Mouse (Mus musculus) midbrain, embryonic 12.5 days (tissue): ENCODE data around the gene Ccdc57. TPM values are rescaled to one million over a fixed set of nuclear protein-coding genes. Genes with fewer than 3 reads are reported as not detected.
A peak's percentile ranks its signal among the peaks of the same experiment; 100 is the strongest.

Experiments
- ATAC-seq: fragments of 200-750 bp; cut with Nextera tagmentation; 2 replicates; pipeline ENCODE4 v1.8.0; 2017; ENCODE audit warnings: low read depth, moderate TSS enrichment, moderate library complexity; ENCODE audit not compliant: low FRiP score
- H3K27ac ChIP-seq: fragments of 300-500 bp; sonication (generic); replicated peaks from 2 replicates; pipeline ENCODE4 v1.5.1; 2016; ENCODE audit warnings: mild to moderate bottlenecking
- H3K27me3 ChIP-seq: fragments of 300-500 bp; sonication (generic); 2 replicates; pipeline ENCODE4 v1.6.1; 2016; ENCODE audit warnings: mild to moderate bottlenecking
- H3K36me3 ChIP-seq: fragments of 300-500 bp; sonication (generic); 2 replicates; pipeline ENCODE4 v1.6.1; 2016
- H3K4me1 ChIP-seq: fragments of 300-500 bp; sonication (generic); 2 replicates; pipeline ENCODE4 v1.6.1; 2016
- H3K4me2 ChIP-seq: fragments of 300-500 bp; sonication (generic); replicated peaks from 2 replicates; pipeline ENCODE4 v1.6.1; 2016; ENCODE audit warnings: mild to moderate bottlenecking, moderate library complexity
- H3K4me3 ChIP-seq: fragments of 300-500 bp; sonication (generic); 2 replicates; pipeline ENCODE4 v1.5.1; 2016; ENCODE audit warnings: mild to moderate bottlenecking
- H3K9ac ChIP-seq: fragments of 300-500 bp; sonication (generic); replicated peaks from 2 replicates; pipeline ENCODE4 v1.6.1; 2016; ENCODE audit warnings: mild to moderate bottlenecking, moderate library complexity
- H3K9me3 ChIP-seq: fragments of 300-500 bp; sonication (generic); 2 replicates; pipeline ENCODE4 v1.6.1; 2016; ENCODE audit warnings: mild to moderate bottlenecking
- WGBS: fragments of 180-500 bp; shearing (Covaris S2); methylation state at CpG from one replicate; pipeline ENCODE4 v1.1.7; 2016; 5-methylcytosine and 5-hydroxymethylcytosine counted together
- polyA plus RNA-seq: library from polyadenylated mRNA; unstranded; fragments of >200 nt; fragmentation: Nextera tagmentation; extraction: Ambion mirVana; gene quantifications from 2 replicates; pipeline ENCODE4 v1.2.1, GENCODE M21; 2016

The Ccdc57 gene
- polyA plus RNA-seq, 1 experiment from 2014 or later, result 6.3 TPM

- H3K9me3 ChIP-seq, result no peaks in the 10 kb centered on the region
- no peak overlapping the region for H3K4me2 ChIP-seq
- no peak for ATAC-seq
- no peaks in the 10 kb centered on the region for H3K27me3 ChIP-seq
- WGBS, result 93% methylated on average over 13 of the region's 13 CpGs
- no peak overlapping the region for H3K27ac ChIP-seq
- no peak overlapping the region for H3K9ac ChIP-seq
- H3K4me1 ChIP-seq, result no peaks in the 10 kb centered on the region
- H3K4me3 ChIP-seq, result no peak overlapping the region
- peaks cover 90% of the 10 kb centered on the region for H3K36me3 ChIP-seq
These were observed 29.5 kb upstream of the Ccdc57 start for GRCm38 (mm10) chr11:120962050-120962771.

- WGBS, result 85% methylated on average over 7 of the region's 7 CpGs
- Histone ChIP-seq H3K4me2 (no peak overlapping the region), H3K4me1 (no peaks in the 10 kb centered on the region), H3K27me3 (no peaks in the 10 kb centered on the region), H3K9me3 (no peaks in the 10 kb centered on the region), H3K36me3 (peaks cover 90% of the 10 kb centered on the region), H3K9ac (no peak overlapping the region), H3K27ac (no peak overlapping the region), H3K4me3 (no peak overlapping the region)
- ATAC-seq, result no peak
These were observed 28.9 kb upstream of the Ccdc57 start for GRCm38 (mm10) chr11:120961594-120961993.

GRCm38 (mm10) chr11:120960248-120960647, 27.6 kb upstream of the Ccdc57 start:
- Histone ChIP-seq H3K27ac (no peak overlapping the region), H3K9me3 (no peaks in the 10 kb centered on the region), H3K4me3 (no peak overlapping the region), H3K9ac (no peak overlapping the region), H3K27me3 (no peaks in the 10 kb centered on the region), H3K4me2 (no peak overlapping the region), H3K4me1 (no peaks in the 10 kb centered on the region), H3K36me3 (peaks cover 89% of the 10 kb centered on the region)
- 52% methylated on average over 1 of the region's 1 CpGs for WGBS
- ATAC-seq, result no peak

- Histone ChIP-seq H3K9me3 (no peaks in the 10 kb centered on the region), H3K36me3 (peaks cover 82% of the 10 kb centered on the region), H3K4me1 (no peaks in the 10 kb centered on the region), H3K9ac (no peak overlapping the region), H3K27me3 (no peaks in the 10 kb centered on the region), H3K4me3 (no peak overlapping the region), H3K27ac (0 out of 2 replicates have a peak overlapping the region, but pooled peaks have one; percentile 15), H3K4me2 (no peak overlapping the region)
- 87% methylated on average over 3 of the region's 3 CpGs for WGBS
- no peak for ATAC-seq
These were observed 26.9 kb upstream of the Ccdc57 start for GRCm38 (mm10) chr11:120959564-120959963.

DNA sequence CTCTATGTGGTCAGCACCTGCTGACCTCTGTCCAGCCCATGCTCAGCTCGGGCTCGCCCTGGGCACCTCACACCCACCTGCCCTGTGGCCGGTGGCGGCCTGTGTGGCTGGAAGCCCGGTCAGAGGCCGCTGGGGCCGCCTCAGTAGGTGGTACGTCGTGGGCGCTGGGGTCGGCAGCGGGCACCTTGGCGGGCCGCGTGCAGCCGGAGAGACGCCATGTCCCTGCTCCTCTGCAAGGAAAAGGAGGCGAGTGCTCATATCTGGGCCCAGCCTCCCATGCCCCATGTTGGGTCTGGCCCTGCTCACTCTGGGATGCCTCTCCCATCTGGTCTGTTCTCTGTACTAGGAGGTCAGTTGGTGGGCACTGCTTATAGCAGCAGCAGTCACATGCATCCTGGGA, 26.4 kb upstream of the Ccdc57 start:
- H3K9me3 ChIP-seq, result no peaks in the 10 kb centered on the region
- no peak overlapping the region for H3K4me2 ChIP-seq
- H3K4me3 ChIP-seq, result no peak overlapping the region
- peaks cover 77% of the 10 kb centered on the region for H3K36me3 ChIP-seq
- H3K4me1 ChIP-seq, result no peaks in the 10 kb centered on the region
- peak overlapping the region; percentile 39; the same call in 1 of the 2 replicates for H3K27ac ChIP-seq
- H3K9ac ChIP-seq, result no peak overlapping the region
- 89% methylated on average over 16 of the region's 18 CpGs for WGBS
- no peak for ATAC-seq
- no peaks in the 10 kb centered on the region for H3K27me3 ChIP-seq

DNA sequence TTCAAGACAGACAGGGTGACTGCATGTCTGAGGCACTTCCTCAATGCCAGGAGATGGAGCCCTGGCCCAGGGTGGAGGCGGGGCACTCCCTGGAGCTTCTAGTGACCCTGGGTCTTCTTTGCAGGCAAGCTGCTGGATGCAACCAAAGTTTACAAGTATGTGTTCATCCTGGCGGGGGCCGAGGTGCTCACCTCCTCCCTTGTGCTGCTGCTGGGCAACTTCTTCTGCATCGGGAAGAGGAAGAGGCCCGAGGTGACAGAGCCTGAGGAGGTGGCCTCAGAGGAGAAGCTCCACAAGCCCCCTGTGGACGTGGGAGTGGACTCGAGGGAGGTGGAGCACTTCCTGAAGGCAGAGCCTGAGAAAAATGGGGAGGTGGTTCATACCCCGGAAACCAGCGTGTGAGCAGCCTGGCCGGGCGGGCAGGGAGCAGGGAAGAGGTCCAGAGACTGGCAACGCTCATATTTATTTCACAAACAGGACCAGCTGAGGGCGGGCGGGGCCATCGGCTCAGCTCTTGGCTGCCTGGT, 25.1 kb upstream of the Ccdc57 start:
- no peaks in the 10 kb centered on the region for H3K27me3 ChIP-seq
- no peak overlapping the region for H3K4me3 ChIP-seq
- ATAC-seq, result no peak
- H3K27ac ChIP-seq, result peak overlapping the region; percentile 39; the same call in 1 of the 2 replicates
- WGBS, result 78% methylated on average over 15 of the region's 15 CpGs
- H3K9ac ChIP-seq, result no peak overlapping the region
- H3K36me3 ChIP-seq, result peaks cover 64% of the 10 kb centered on the region
- H3K9me3 ChIP-seq, result no peaks in the 10 kb centered on the region
- H3K4me2 ChIP-seq, result no peak overlapping the region
- H3K4me1 ChIP-seq, result no peaks in the 10 kb centered on the region; the same call in 1 of the 2 replicates

DNA sequence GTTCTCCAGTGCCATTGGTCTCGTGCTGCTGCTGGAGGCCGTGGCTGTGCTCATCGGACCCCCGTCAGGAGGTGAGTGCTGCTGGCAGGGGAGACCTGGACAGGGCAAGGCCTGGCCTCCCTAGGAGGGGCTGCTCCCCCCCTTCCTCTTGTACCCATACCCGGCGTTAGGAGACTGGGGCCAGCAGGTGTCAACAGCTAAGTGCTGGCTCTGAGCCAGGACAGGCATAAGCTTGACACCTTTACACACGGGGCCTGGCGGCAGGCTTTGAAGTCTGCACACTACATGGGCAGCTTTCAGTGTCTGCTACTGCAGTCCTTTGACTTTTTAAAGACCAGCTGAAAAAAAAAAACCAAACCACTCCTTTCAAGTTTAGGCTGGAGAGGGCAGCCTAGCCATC, 24.4 kb upstream of the Ccdc57 start:
- peaks cover 57% of the 10 kb centered on the region for H3K36me3 ChIP-seq
- no peak for ATAC-seq
- WGBS, result 84% methylated on average over 8 of the region's 8 CpGs

GRCm38 (mm10) chr11:120955701-120956100, 23.0 kb upstream of the Ccdc57 start:
- Histone ChIP-seq H3K36me3 (peaks cover 45% of the 10 kb centered on the region), H3K4me2 (no peak overlapping the region), H3K4me3 (no peak overlapping the region), H3K9ac (no peak overlapping the region), H3K9me3 (no peaks in the 10 kb centered on the region), H3K27me3 (no peaks in the 10 kb centered on the region), H3K27ac (no peak overlapping the region), H3K4me1 (peaks cover 14% of the 10 kb centered on the region)
- ATAC-seq, result no peak
- 90% methylated on average over 8 of the region's 8 CpGs for WGBS

More for the DNA sequence above, 24.4 kb upstream of the Ccdc57 start:
- H3K4me1 ChIP-seq, result peaks cover 2% of the 10 kb centered on the region
- no peak overlapping the region for H3K4me2 ChIP-seq
- H3K9me3 ChIP-seq, result no peaks in the 10 kb centered on the region
- no peak overlapping the region for H3K27ac ChIP-seq
- no peak overlapping the region for H3K4me3 ChIP-seq
- H3K27me3 ChIP-seq, result no peaks in the 10 kb centered on the region
- no peak overlapping the region for H3K9ac ChIP-seq

GRCm38 (mm10) chr11:120954936-120955335, 22.3 kb upstream of the Ccdc57 start:
- WGBS, result 90% methylated on average over 5 of the region's 5 CpGs
- no peak overlapping the region for H3K27ac ChIP-seq
- H3K4me2 ChIP-seq, result no peak overlapping the region
- peaks cover 39% of the 10 kb centered on the region for H3K36me3 ChIP-seq
- H3K9me3 ChIP-seq, result no peaks in the 10 kb centered on the region
- no peak overlapping the region for H3K9ac ChIP-seq
- no peak overlapping the region for H3K4me3 ChIP-seq
- peaks cover 22% of the 10 kb centered on the region for H3K4me1 ChIP-seq
- ATAC-seq, result no peak
- peaks cover 6% of the 10 kb centered on the region for H3K27me3 ChIP-seq

GRCm38 (mm10) chr11:120951731-120952730, 19.4 kb upstream of the Ccdc57 start:
- Histone ChIP-seq H3K27me3 (peaks cover 34% of the 10 kb centered on the region), H3K9me3 (no peaks in the 10 kb centered on the region), H3K36me3 (peaks cover 17% of the 10 kb centered on the region), H3K27ac (0 out of 2 replicates have a peak overlapping the region, but pooled peaks have one; percentile 15), H3K9ac (no peak overlapping the region), H3K4me2 (peak overlapping the region; percentile 66), H3K4me1 (peaks cover 38% of the 10 kb centered on the region), H3K4me3 (peak overlapping the region; percentile 48; the same call in 1 of the 2 replicates)
- WGBS, result 81% methylated on average over 9 of the region's 9 CpGs
- no peak for ATAC-seq

DNA sequence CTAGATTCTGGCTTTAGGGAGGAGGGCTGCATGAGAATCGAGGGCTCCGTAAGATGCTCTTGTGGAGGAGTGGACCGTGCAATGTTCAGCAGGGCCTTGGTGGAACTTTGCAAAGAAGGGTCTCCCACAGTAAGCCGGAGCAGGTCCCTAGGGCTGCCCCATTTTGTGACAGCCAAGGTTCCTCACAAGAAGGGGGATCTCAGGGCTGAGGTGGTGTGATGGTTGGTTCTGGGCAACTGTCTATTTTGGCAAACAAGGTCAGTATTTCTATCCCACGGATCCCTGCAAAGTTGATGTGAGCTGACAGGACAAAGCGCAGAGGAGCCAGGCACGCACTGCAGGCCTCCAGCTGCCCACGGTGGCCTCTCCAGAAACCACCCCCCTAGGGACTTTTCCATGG, 18.6 kb upstream of the Ccdc57 start:
- H3K4me2 ChIP-seq, result peak overlapping the region; percentile 66
- H3K9ac ChIP-seq, result peak overlapping the region; percentile 39
- H3K36me3 ChIP-seq, result peaks cover 9% of the 10 kb centered on the region
- peaks cover 38% of the 10 kb centered on the region for H3K4me1 ChIP-seq
- H3K4me3 ChIP-seq, result peak overlapping the region; percentile 48
- H3K27me3 ChIP-seq, result peaks cover 36% of the 10 kb centered on the region
- H3K27ac ChIP-seq, result peak overlapping the region; percentile 77
- ATAC-seq, result peak; percentile 35
- H3K9me3 ChIP-seq, result no peaks in the 10 kb centered on the region
- 14% methylated on average over 8 of the region's 8 CpGs for WGBS
